Mouse (Mus musculus): ENCODE measurements around the gene Reg3a.
"Not testable (repeated sequence)": the region's sequence is repeated elsewhere in the genome, so short reads cannot be mapped to it uniquely, and the experiment has no call there.

Reg3a gene

DNA sequence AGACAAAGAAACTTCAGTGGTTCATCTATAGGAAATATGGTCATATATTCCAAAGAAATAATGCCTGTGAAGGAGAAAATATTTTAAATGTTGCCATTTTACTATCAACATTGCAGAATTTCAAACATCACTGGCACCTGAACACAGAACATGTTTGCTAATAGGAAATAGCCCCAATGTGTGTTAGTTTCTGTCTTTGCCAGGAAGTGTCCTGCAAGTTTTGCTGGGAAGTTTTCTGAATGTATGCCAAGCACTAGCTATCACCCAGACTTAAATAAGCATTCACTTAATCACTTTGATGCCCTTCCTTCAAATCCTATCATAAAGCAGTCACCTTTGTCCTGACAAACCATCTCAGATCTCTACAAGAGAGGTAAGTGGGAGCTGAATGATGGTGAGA, at the start of gene Reg3a:
TSS of gene Reg3a (plus strand) at position 301 of the 400 bp plus-strand sequence.
- no peak for DNase-seq

DNA sequence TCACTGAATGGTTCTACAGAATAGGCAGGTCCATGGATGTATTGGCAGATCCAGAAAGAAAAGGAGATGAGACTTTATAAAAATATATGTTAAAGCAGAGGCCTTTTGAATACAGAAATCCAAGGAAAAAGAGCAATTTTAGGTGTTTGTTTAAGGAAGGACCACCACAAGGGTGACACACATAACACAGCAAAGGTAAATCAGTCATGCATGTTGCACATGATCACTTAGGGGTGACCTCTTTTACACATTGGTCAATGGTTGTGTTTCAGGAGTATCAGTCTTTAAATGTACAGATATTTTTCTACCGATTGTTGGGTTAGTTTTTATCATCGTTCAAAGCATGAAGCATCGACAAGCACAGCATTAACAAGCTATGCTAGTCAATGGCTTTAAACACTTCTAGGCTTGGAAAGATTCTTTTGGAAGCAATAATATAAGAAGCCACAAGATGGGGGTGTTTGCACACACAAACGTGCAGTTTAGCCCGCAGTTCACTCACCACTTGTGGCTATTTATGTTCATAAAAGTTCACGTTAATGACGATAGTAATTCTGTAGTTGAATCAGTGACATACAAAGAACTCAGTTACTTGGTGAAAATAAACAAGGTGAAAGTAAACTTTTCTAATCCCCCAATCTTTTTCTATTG, 48.5 kb upstream of the Reg3a start:
- DNase-seq, result no peak

DNA sequence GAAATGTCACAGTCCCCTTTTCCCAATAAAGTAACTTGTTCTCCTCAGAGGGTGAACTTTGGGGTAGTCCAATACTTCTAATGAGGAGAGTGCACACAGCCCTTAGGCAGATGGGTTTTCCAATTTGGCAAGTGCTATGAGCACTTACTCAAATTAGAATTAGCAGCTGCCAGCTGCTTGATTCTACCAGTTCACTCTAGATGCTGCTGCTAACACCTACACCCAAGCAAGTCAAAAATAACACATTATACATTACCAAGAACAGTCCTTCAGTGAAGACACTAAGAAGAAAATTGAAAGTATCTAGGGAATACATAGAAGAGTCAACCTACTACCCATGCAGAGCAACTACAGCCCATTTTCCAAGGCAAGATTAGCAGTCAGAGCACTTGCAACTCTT, 40.2 kb upstream of the Reg3a start:
- no peak for DNase-seq

DNA sequence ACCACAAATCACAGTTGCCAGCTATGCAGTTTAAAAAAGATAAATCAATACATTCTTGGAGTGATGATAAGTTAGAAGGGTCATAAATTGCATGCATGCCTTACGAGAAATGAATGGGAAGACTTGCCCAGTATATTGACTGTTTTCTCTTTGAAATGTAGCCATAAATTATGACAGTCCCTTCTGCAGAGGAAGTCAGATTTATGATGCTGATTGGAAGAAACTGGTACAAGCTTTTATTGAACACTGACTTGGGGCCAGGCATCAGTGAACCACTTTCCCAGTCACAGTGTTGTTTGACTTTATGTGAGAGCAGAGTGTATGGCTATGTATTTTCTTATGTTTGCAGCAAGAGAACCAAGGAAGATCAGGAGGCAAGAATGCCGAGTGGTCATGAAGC, 38.8 kb upstream of the Reg3a start:
- DNase-seq, result no peak

DNA sequence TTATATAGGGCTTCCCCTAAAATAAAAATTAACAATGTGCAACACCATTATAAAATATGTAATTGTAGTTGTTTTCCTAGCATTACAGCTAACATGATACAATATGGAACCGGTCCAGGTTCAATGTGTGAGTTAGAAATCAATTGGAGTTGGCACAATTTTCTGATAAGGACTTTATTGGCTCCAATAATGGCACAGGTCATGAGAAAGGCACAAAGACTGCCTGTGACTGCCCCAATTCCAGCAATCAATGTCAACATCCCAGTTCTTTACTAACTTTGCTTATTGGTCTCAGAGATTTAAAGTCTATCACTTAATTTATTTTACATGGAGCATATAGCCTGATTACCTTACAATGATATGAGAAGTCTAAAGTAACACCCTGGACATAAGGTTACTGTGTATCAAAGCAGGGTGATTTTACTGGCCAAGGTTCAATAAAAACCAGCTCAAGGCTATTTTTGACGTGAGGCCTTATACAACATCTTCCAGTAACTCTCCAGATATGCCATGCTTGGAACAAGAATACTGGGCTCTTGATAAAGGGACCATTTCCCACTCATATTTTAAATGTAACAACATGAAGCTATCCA, 18.4 kb upstream of the Reg3a start:
- no peak for DNase-seq

DNA sequence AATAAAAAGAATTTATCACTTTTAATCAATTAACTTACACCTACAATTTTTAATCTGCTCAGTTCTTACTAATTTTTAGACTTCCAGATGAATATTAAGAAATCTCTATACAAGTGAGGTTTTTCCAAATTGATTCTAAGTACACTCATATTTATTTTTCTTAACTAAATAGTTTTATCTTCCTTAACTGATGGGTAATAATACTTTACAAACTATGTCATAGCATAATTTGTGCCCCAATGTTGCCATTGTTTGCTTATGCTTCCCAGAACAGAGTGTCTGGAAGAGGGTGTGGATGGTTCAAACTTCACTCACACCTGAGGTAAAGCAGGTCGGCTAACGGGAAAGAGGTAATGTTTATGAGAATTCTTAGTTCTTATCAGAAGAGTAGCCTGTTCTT, 10.2 kb upstream of the Reg3a start, which contains the start of gene Reg3b:
TSS of gene Reg3b (plus strand) at position 301 of the 400 bp plus-strand sequence.
- DNase-seq, result no peak

DNA sequence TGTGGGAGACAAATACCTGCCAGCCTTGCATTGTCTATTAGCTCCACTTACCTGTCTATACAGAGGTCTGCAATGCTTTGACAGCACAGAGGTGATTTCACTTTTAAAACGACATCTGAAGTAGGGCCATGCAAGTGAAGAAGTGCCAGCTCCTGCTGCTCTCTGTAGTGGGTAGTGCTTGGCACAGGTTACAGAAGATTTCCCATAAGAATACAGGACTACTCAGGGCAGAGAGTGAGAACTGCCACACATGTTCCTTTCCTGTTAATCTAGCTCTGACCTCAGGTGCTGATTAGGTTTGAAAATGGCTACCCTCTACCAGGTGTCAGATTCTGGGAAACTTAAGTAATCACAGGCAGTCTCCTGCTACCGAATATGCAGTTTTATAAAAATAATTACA, 1.7 kb upstream of the Reg3a start, which contains the start of gene Reg3d:
TSS of gene Reg3d (minus strand) at position 101 of the 400 bp plus-strand sequence.
- no peak for DNase-seq

DNA sequence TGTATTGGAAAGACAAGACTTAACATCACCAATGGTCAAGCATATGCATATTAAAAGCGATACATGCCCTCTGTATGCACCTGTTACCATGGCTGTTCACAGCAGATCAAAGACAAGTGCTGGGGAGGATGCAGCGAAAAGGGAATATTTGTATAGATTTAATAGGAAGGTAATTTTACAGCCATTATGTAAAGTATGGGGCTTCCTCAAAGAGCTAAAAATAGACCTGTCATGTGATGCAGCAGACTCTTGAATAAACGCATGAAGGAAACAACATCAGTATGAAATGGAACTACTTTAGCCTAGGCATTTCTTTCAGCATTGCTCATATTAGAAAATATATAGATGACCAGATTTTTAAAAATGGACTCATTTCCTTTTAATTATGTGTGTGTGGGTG, 5.1 kb downstream of the Reg3a start:
- DNase-seq, result no peak

DNA sequence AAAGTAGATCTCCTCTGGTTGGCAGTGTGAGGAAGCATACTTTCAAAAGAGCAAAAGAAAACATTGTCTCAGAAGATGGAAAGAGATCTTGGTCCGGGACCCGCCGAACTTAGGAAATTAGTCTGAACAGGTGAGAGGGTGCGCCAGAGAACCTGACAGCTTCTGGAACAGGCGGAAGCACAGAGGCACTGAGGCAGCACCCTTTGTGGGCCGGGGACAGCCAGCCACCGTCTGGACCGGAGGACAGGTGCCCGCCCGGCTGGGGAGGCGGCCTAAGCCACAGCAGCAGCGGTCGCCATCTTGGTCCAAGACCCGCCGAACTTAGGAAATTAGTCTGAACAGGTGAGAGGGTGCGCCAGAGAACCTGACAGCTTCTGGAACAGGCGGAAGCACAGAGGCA, 14.8 kb downstream of the Reg3a start, which contains the start of gene Reg2:
TSS of gene Reg2 (plus strand) at position 301 of the 400 bp plus-strand sequence.
- not testable (repeated sequence) for DNase-seq

DNA sequence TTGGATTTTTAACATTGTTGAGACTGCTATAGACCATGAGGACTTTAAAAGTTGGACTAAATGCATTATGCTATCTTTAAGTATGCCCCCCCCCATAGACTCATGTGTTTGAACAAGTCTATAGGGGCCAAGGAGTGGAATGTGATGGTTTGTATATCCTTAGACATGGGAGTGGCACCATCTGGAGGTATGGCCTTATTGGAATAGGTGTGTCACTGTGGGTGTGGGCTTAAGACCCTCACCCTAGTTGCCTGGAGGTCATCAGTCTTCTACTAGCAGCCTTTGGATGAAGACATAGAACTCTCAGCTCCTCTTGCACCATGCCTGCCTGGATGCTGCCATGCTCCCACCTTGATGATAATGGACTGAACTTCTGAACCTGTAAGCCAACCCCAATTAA, 41.9 kb downstream of the Reg3a start, which contains the start of gene Reg1:
TSS of gene Reg1 (plus strand) at position 301 of the 400 bp plus-strand sequence.
- DNase-seq, result not testable (repeated sequence)

DNA sequence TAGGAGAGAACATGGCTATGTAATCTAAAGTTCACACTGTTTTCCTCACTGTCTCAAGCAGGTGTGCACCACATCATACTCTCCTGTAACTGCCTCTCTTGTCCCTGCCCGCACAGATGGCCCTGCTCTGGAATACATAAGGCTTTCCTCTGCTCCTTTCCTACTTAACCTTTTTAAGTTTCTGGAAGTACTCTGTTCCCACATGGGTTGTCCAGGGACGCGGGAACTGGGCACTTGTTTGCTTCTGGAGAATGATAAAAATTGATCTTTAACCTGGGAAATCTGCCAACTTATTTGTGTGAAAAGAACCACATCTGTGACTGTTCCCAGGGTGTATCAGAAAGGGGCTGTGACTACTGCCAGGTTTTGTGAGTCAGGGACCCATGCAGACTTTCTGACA, 45.0 kb downstream of the Reg3a start:
- DNase-seq, result no peak

Data from lung, postnatal 36 days (tissue).